Mouse (Mus musculus): ENCODE measurements around the gene Rbms3. TPM values are rescaled to one million over a fixed set of nuclear protein-coding genes. Genes with fewer than 3 reads are reported as not detected.

Rbms3 gene
- polyA plus RNA-seq, 1 experiment from 2014 or later = 12.2 TPM

DNA sequence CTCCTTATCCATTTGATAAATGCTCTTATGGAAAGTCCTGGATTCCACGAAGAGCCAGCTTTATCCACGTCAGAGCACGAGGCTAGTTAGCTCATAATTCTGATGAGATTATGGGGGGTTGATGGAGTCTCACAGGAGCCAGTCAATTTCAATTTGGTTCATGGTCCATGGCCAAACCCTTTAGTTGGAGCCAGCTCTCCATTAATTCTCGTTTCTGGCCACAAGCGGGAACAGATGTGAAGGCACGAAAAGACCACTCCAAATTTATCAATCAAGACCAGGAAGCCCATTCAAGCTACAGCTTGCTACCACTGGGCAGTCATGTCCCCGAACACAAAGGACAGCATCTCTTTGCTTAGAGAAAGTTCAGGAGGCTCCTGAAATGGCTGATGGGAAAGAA is 330.7 kb downstream of the Rbms3 start:
- DNase-seq (ENCODE audit: low spot score) (no peak), ATAC-seq (replicated peaks; ENCODE audit: low FRiP score) (no peak)
- Histone ChIP-seq H3K4me1 (replicated peaks; ENCODE audit: control insufficient read depth, insufficient read depth, low read length) (no peaks in the 10 kb centered on the region), H3K27ac (ENCODE audit: low read depth, low read length) (no peak overlapping the region), H3K4me3 (ENCODE audit: low read depth, low read length) (no peak overlapping the region), H3K9ac (ENCODE audit: low read length) (no peak overlapping the region), H3K4me2 (ENCODE audit: low read depth, low read length, severe bottlenecking) (no peak overlapping the region), H3K9me3 (ENCODE audit: control insufficient read depth, low read length) (no peaks in the 10 kb centered on the region), H3K27me3 (ENCODE audit: control insufficient read depth, insufficient read depth, low read length) (no peaks in the 10 kb centered on the region), H3K36me3 (ENCODE audit: control insufficient read depth, insufficient read depth, low read length) (no peaks in the 10 kb centered on the region)
- WGBS = 87% methylated on average over 7 of the region's 7 CpGs

GRCm38 (mm10) chr9:117297662-117298531 is 331.8 kb downstream of the Rbms3 start:
- H3K9ac ChIP-seq (ENCODE audit: low read length) = no peak overlapping the region
- H3K4me1 ChIP-seq (replicated peaks; ENCODE audit: control insufficient read depth, insufficient read depth, low read length) = no peaks in the 10 kb centered on the region
- ATAC-seq (replicated peaks; ENCODE audit: low FRiP score) (no peak), DNase-seq (ENCODE audit: low spot score) (no peak)
- H3K9me3 ChIP-seq (ENCODE audit: control insufficient read depth, low read length) = no peaks in the 10 kb centered on the region
- no peak overlapping the region for H3K27ac ChIP-seq (ENCODE audit: low read depth, low read length)
- H3K4me2 ChIP-seq (ENCODE audit: low read depth, low read length, severe bottlenecking) = no peak overlapping the region
- H3K4me3 ChIP-seq (ENCODE audit: low read depth, low read length) = no peak overlapping the region
- H3K36me3 ChIP-seq (ENCODE audit: control insufficient read depth, insufficient read depth, low read length) = no peaks in the 10 kb centered on the region
- H3K27me3 ChIP-seq (ENCODE audit: control insufficient read depth, insufficient read depth, low read length) = no peaks in the 10 kb centered on the region
- 25% methylated on average over 15 of the region's 15 CpGs for WGBS

DNA sequence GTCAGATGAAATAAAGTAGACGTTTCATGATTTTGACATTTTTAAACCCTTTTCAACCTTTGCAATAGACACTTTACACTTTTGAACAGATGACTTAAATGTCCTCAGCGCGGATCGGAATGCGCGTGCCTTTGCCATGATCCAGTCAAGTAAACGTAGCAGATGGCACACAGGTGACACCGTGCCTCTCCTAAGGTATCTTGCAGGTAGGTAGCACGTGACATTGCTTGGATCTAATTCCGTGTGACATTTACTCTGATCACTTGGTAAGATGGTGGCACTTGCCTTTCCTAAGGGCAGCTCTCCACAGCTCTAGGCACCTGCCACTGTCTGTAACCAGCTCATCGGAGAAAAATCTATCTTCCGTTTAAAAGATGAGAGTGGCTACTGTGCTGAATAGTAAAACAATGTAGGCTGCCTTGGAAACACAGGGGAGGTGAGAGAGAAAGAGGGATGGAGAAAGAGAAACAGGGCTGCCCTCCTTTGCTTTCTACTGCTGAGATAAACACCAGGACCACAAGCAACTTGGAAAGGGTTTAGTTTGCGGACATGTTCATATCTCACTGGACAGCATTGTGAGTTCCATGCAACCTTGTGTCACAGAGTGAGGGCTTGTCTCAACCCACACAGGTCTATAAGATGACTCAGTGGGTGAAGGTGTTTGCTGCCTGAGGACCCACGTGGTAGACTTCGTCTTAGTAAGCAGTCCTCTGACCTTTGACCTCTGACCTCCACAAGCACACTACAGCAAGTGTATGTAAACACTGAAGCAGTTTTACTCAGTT is 338.5 kb downstream of the Rbms3 start:
- no peaks in the 10 kb centered on the region; the same call in 1 of the 2 replicates for H3K4me1 ChIP-seq (replicated peaks; ENCODE audit: control insufficient read depth, insufficient read depth, low read length)
- H3K4me3 ChIP-seq (ENCODE audit: low read depth, low read length) = no peak overlapping the region
- H3K4me2 ChIP-seq (ENCODE audit: low read depth, low read length, severe bottlenecking) = no peak overlapping the region
- no peaks in the 10 kb centered on the region for H3K27me3 ChIP-seq (ENCODE audit: control insufficient read depth, insufficient read depth, low read length)
- H3K36me3 ChIP-seq (ENCODE audit: control insufficient read depth, insufficient read depth, low read length) = no peaks in the 10 kb centered on the region
- no peaks in the 10 kb centered on the region for H3K9me3 ChIP-seq (ENCODE audit: control insufficient read depth, low read length)
- DNase-seq (ENCODE audit: low spot score) (no peak), ATAC-seq (replicated peaks; ENCODE audit: low FRiP score) (no peak)
- H3K27ac ChIP-seq (ENCODE audit: low read depth, low read length) = no peak overlapping the region
- H3K9ac ChIP-seq (ENCODE audit: low read length) = no peak overlapping the region
- 80% methylated on average over 15 of the region's 15 CpGs for WGBS

DNA sequence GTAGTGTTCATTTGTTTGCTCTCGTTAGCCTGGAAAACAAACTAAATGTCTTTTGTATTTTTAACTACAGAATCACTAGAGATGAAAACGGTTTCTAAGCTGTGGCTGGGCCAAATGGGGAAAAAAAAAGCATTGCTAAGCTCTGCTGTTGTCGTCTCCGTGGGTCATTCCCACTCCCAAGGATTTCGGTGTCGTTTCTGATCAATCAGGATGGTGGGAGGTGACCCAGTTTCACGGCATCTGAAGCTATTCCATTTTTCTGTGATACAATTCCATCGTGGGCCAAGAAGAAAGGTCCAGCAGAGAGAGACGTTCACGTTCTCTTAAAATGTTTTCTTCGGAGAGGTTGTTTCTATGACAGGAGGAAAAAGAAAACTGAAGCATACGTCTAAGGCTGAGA is 354.9 kb downstream of the Rbms3 start:
- H3K4me2 ChIP-seq (ENCODE audit: low read depth, low read length, severe bottlenecking) = no peak overlapping the region
- no peak overlapping the region for H3K27ac ChIP-seq (ENCODE audit: low read depth, low read length)
- no peaks in the 10 kb centered on the region for H3K4me1 ChIP-seq (replicated peaks; ENCODE audit: control insufficient read depth, insufficient read depth, low read length)
- H3K27me3 ChIP-seq (ENCODE audit: control insufficient read depth, insufficient read depth, low read length) = no peaks in the 10 kb centered on the region
- H3K36me3 ChIP-seq (ENCODE audit: control insufficient read depth, insufficient read depth, low read length) = no peaks in the 10 kb centered on the region
- 83% methylated on average over 12 of the region's 12 CpGs for WGBS
- no peak overlapping the region for H3K4me3 ChIP-seq (ENCODE audit: low read depth, low read length)
- ATAC-seq (replicated peaks; ENCODE audit: low FRiP score) = no peak
- no peaks in the 10 kb centered on the region for H3K9me3 ChIP-seq (ENCODE audit: control insufficient read depth, low read length)
- DNase-seq (ENCODE audit: low spot score) = no peak
- no peak overlapping the region for H3K9ac ChIP-seq (ENCODE audit: low read length)

GRCm38 (mm10) chr9:117259614-117260013 is 370.1 kb downstream of the Rbms3 start:
- 95% methylated on average over 5 of the region's 5 CpGs for whole genome bisulfite sequencing
- no peak for ATAC-seq (replicated peaks; ENCODE audit: low FRiP score)
- H3K4me2 ChIP-seq (ENCODE audit: low read depth, low read length, severe bottlenecking) = no peak overlapping the region
- H3K27ac ChIP-seq (ENCODE audit: low read depth, low read length) = no peak overlapping the region
- H3K4me3 ChIP-seq (ENCODE audit: low read depth, low read length) = no peak overlapping the region
- no peak overlapping the region for H3K9ac ChIP-seq (ENCODE audit: low read length)
- DNase-seq (ENCODE audit: low spot score) = no peak
- H3K27me3 ChIP-seq (ENCODE audit: control insufficient read depth, insufficient read depth, low read length) = no peaks in the 10 kb centered on the region
- H3K4me1 ChIP-seq (replicated peaks; ENCODE audit: control insufficient read depth, insufficient read depth, low read length) = no peaks in the 10 kb centered on the region
- no peaks in the 10 kb centered on the region for H3K36me3 ChIP-seq (ENCODE audit: control insufficient read depth, insufficient read depth, low read length)
- H3K9me3 ChIP-seq (ENCODE audit: control insufficient read depth, low read length) = no peaks in the 10 kb centered on the region

DNA sequence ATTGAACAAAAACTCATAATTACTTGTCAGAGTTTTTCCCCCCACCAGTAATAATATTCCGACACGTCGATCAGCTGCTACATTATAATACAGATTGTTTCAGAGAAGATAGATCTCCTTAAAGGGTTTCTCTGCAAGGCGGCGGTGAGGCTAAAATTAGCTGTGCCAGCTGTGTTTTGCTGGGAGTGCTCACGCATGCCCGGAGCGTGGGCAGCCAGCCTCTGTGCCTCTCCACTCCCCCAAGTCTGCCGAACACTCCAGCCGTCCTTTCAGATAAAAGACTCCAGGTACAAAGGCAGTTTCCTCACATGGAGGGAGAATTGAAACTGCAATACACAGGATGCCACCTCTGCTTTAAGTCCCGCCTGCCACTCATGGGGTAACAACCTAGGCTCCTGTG is 376.4 kb downstream of the Rbms3 start:
- Histone ChIP-seq H3K36me3 (ENCODE audit: control insufficient read depth, insufficient read depth, low read length) (no peaks in the 10 kb centered on the region), H3K27me3 (ENCODE audit: control insufficient read depth, insufficient read depth, low read length) (no peaks in the 10 kb centered on the region), H3K9me3 (ENCODE audit: control insufficient read depth, low read length) (no peaks in the 10 kb centered on the region), H3K4me3 (ENCODE audit: low read depth, low read length) (no peak overlapping the region), H3K9ac (ENCODE audit: low read length) (no peak overlapping the region), H3K4me2 (ENCODE audit: low read depth, low read length, severe bottlenecking) (no peak overlapping the region), H3K27ac (ENCODE audit: low read depth, low read length) (no peak overlapping the region), H3K4me1 (replicated peaks; ENCODE audit: control insufficient read depth, insufficient read depth, low read length) (peaks cover 4% of the 10 kb centered on the region; the same call in 1 of the 2 replicates)
- 45% methylated on average over 11 of the region's 11 CpGs for whole genome bisulfite sequencing
- DNase-seq (ENCODE audit: low spot score) = no peak
- ATAC-seq (replicated peaks; ENCODE audit: low FRiP score) = no peak

DNA sequence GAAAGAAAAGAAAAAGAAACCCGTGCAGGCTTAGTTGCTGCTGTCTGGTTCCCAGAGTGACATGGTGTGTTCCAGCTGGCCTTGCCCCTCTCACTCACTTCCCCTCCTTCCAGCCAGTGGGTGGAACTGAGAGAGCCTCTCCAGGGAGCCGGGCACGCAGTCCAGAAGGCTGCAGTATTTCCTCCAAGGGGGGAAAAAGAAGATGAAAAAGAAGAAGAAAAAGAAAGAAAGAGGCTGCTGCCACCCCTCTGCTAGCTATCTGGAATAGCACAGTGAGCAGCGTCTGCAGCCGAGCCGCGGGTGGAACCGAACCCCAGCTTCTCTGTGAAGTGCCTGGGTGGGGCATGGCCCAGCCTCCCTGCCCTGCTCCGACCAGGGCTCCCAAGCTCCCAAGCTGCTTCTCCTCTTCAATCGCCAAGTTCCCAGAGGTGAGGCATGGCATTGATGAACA is 377.3 kb downstream of the Rbms3 start:
- Histone ChIP-seq H3K4me1 (replicated peaks; ENCODE audit: control insufficient read depth, insufficient read depth, low read length) (peaks cover 7% of the 10 kb centered on the region; the same call in 1 of the 2 replicates), H3K36me3 (ENCODE audit: control insufficient read depth, insufficient read depth, low read length) (no peaks in the 10 kb centered on the region), H3K9ac (ENCODE audit: low read length) (peak overlapping the region; percentile 59), H3K4me2 (ENCODE audit: low read depth, low read length, severe bottlenecking) (peak overlapping the region; percentile 76), H3K4me3 (ENCODE audit: low read depth, low read length) (peak overlapping the region; percentile 42), H3K27me3 (ENCODE audit: control insufficient read depth, insufficient read depth, low read length) (no peaks in the 10 kb centered on the region), H3K27ac (ENCODE audit: low read depth, low read length) (no peak overlapping the region), H3K9me3 (ENCODE audit: control insufficient read depth, low read length) (no peaks in the 10 kb centered on the region)
- 1% methylated on average over 10 of the region's 10 CpGs for WGBS
- peak; percentile 60; the same call in 1 of the 2 replicates for ATAC-seq (replicated peaks; ENCODE audit: low FRiP score)
- peak; percentile 63 for DNase-seq (ENCODE audit: low spot score)

- Histone ChIP-seq H3K4me3 (ENCODE audit: low read depth, low read length) (peak overlapping the region; percentile 42), H3K27me3 (ENCODE audit: control insufficient read depth, insufficient read depth, low read length) (no peaks in the 10 kb centered on the region), H3K9me3 (ENCODE audit: control insufficient read depth, low read length) (no peaks in the 10 kb centered on the region), H3K27ac (ENCODE audit: low read depth, low read length) (no peak overlapping the region), H3K9ac (ENCODE audit: low read length) (peak overlapping the region; percentile 59), H3K4me1 (replicated peaks; ENCODE audit: control insufficient read depth, insufficient read depth, low read length) (peaks cover 7% of the 10 kb centered on the region; the same call in 1 of the 2 replicates), H3K4me2 (ENCODE audit: low read depth, low read length, severe bottlenecking) (peak overlapping the region; percentile 76), H3K36me3 (ENCODE audit: control insufficient read depth, insufficient read depth, low read length) (no peaks in the 10 kb centered on the region)
- ATAC-seq (replicated peaks; ENCODE audit: low FRiP score) (peak; percentile 64), DNase-seq (ENCODE audit: low spot score) (peak; percentile 65)
- 2% methylated on average over 29 of the region's 29 CpGs for WGBS
Measured at GRCm38 (mm10) chr9:117251521-117252368, 378.0 kb downstream of the Rbms3 start.
